Mouse (Mus musculus): ENCODE measurements around the gene Lhx4. TPM values are rescaled to one million over a fixed set of nuclear protein-coding genes. Genes with fewer than 3 reads are reported as not detected.

Lhx4 gene
- polyA plus RNA-seq, 1 experiment from 2014 or later, result not detected

- Histone ChIP-seq H3K27me3 (ENCODE audit: low read depth, poor library complexity, severe bottlenecking) (peaks cover 100% of the 10 kb centered on the region), H3K9me3 (replicated peaks) (no peaks in the 10 kb centered on the region), H3K4me1 (peaks cover 42% of the 10 kb centered on the region), H3K27ac (no peak overlapping the region), H3K36me3 (no peaks in the 10 kb centered on the region), H3K4me3 (peak overlapping the region; percentile 63)
- peak; percentile 77 for DNase-seq (ENCODE audit: low spot score)
- WGBS, result under 1% methylated on average over 44 of the region's 44 CpGs
These were observed 10.7 kb downstream of the Lhx4 start for GRCm38 (mm10) chr1:155740622-155741377.

- peaks cover 100% of the 10 kb centered on the region for H3K27me3 ChIP-seq (ENCODE audit: low read depth, poor library complexity, severe bottlenecking)
- no peaks in the 10 kb centered on the region for H3K36me3 ChIP-seq
- no peaks in the 10 kb centered on the region for H3K9me3 ChIP-seq (replicated peaks)
- H3K4me3 ChIP-seq, result no peak overlapping the region
- no peak for DNase-seq (ENCODE audit: low spot score)
- peaks cover 38% of the 10 kb centered on the region for H3K4me1 ChIP-seq
- WGBS, result under 1% methylated on average over 25 of the region's 25 CpGs
- H3K27ac ChIP-seq, result no peak overlapping the region
These were observed 13.6 kb downstream of the Lhx4 start for GRCm38 (mm10) chr1:155737809-155738383.

- Histone ChIP-seq H3K4me3 (no peak overlapping the region), H3K9me3 (replicated peaks) (no peaks in the 10 kb centered on the region), H3K4me1 (peaks cover 32% of the 10 kb centered on the region), H3K36me3 (no peaks in the 10 kb centered on the region), H3K27ac (no peak overlapping the region), H3K27me3 (ENCODE audit: low read depth, poor library complexity, severe bottlenecking) (peaks cover 100% of the 10 kb centered on the region)
- WGBS, result under 1% methylated on average over 58 of the region's 58 CpGs
- DNase-seq (ENCODE audit: low spot score), result peak; percentile 68
These were observed 14.3 kb downstream of the Lhx4 start for GRCm38 (mm10) chr1:155737017-155737808.

DNA sequence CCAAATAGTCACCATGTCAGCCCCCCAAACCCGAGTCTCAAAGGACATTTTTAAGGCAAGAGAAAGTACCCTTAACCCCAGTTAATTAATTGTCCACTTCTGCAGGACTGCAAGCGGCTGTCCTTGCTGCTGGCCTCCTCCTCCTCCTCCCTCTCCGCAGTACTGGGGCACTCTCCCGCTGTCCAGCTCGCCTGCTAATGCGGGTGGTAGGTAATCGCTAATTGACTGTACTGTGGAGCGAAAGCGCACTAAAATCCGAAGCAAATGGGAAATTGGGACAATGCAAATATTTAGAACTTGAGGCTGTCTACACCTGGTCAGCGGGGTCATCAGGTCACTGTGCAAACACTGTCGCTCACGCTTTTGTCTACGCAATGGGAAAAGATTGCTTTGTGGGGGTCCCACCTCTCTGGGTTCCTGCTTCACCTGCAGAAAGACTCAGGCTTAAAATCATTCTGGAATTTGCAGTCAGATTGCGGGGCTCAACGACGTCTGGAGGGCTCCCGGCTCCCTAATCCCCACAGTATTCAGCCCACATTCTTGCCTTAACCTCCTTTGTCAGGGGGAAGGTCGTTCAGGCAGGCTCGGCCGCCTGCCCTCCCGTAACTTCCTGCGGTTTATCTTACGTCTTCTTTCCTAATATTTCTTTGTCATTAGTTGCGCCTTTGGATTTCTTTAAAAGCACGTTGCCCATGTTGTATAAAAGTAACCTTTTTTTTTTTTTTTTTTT is 15.2 kb downstream of the Lhx4 start:
- no peaks in the 10 kb centered on the region for H3K9me3 ChIP-seq (replicated peaks)
- WGBS, result under 1% methylated on average over 26 of the region's 26 CpGs

DNA sequence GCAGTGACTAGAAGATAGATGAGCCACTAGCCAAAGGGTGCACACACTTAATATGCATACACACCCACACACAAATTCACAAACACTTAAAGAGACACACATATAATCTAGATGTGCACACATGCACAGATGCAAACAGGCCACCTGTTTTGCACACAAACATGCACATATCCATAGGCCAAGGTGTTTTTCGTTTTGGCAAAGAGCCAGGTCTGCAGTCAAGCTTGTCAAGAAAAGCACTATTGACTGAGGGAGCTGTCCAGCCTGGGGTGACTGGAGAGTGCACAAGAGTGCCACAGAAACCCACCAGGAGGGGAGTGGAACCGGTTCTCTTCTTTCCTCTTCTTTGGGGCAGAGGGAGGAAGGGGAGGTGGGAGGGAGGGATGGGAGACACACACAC is 20.3 kb downstream of the Lhx4 start:
- DNase-seq (ENCODE audit: low spot score), result no peak
- Histone ChIP-seq H3K4me3 (no peak overlapping the region), H3K36me3 (no peaks in the 10 kb centered on the region), H3K4me1 (no peaks in the 10 kb centered on the region), H3K27ac (no peak overlapping the region), H3K9me3 (replicated peaks) (no peaks in the 10 kb centered on the region), H3K27me3 (ENCODE audit: low read depth, poor library complexity, severe bottlenecking) (peaks cover 98% of the 10 kb centered on the region)
- 1% methylated on average over 2 of the region's 2 CpGs for WGBS

More for the DNA sequence above, 15.2 kb downstream of the Lhx4 start:
- Histone ChIP-seq H3K27ac (no peak overlapping the region), H3K4me1 (peaks cover 22% of the 10 kb centered on the region), H3K27me3 (ENCODE audit: low read depth, poor library complexity, severe bottlenecking) (peaks cover 100% of the 10 kb centered on the region), H3K4me3 (no peak overlapping the region), H3K36me3 (no peaks in the 10 kb centered on the region)
- no peak for DNase-seq (ENCODE audit: low spot score)

- WGBS, result 2% methylated on average over 23 of the region's 23 CpGs
- Histone ChIP-seq H3K27me3 (ENCODE audit: low read depth, poor library complexity, severe bottlenecking) (peaks cover 97% of the 10 kb centered on the region), H3K9me3 (replicated peaks) (no peaks in the 10 kb centered on the region), H3K4me1 (no peaks in the 10 kb centered on the region), H3K27ac (no peak overlapping the region), H3K4me3 (no peak overlapping the region), H3K36me3 (no peaks in the 10 kb centered on the region)
- DNase-seq (ENCODE audit: low spot score), result no peak
These were observed 22.2 kb downstream of the Lhx4 start for GRCm38 (mm10) chr1:155729113-155729795.

- Histone ChIP-seq H3K9me3 (replicated peaks) (no peaks in the 10 kb centered on the region), H3K27ac (no peak overlapping the region), H3K36me3 (no peaks in the 10 kb centered on the region), H3K4me3 (no peak overlapping the region), H3K27me3 (ENCODE audit: low read depth, poor library complexity, severe bottlenecking) (peaks cover 97% of the 10 kb centered on the region), H3K4me1 (peaks cover 2% of the 10 kb centered on the region)
- WGBS, result 23% methylated on average over 10 of the region's 10 CpGs
- DNase-seq (ENCODE audit: low spot score), result no peak
These were observed 23.7 kb downstream of the Lhx4 start for GRCm38 (mm10) chr1:155727830-155728229.

DNA sequence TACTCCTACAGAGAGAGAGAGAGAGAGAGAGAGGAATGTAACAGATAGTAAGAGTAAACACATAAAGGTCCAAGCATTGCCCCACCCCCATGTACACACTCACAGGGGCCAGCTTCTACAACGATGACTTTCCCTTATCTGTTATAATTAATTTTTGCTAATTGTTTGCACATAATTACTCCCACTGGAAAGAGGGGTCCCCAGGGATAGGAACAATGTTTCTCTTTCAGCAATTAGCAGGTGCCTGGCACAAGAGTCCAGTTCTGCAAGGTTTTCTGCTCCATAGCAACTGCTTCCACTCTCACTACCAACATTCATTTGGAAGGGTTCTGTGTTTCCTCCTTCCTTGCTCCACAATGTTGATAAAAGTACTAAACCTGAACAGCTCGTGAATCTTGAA is 25.6 kb downstream of the Lhx4 start:
- H3K4me1 ChIP-seq, result peaks cover 8% of the 10 kb centered on the region
- H3K27ac ChIP-seq, result no peak overlapping the region
- H3K36me3 ChIP-seq, result no peaks in the 10 kb centered on the region
- H3K9me3 ChIP-seq (replicated peaks), result no peaks in the 10 kb centered on the region
- H3K27me3 ChIP-seq (ENCODE audit: low read depth, poor library complexity, severe bottlenecking), result peaks cover 96% of the 10 kb centered on the region
- 80% methylated on average over 2 of the region's 2 CpGs for WGBS
- DNase-seq (ENCODE audit: low spot score), result no peak
- no peak overlapping the region for H3K4me3 ChIP-seq

DNA sequence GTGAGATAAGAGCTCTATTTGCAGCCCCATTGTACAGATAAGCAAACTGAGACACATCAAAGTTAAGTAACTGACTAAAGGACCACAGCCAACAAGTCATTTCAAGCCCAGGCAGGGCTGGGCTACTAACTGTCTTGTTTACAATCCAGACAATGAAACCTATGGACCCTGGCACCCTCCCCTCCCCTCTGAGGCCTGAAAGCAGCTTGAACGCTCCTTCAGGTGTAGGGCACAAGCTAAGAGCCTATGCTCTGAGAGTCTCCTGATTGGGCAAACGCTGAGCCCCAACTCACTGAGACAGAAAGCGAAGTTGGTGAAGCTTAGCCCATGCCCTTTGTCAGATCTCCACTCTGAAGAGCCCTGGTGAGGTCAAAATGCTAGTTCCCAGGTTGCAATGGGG is 27.2 kb downstream of the Lhx4 start:
- Histone ChIP-seq H3K9me3 (replicated peaks) (no peaks in the 10 kb centered on the region), H3K27ac (no peak overlapping the region), H3K27me3 (ENCODE audit: low read depth, poor library complexity, severe bottlenecking) (peaks cover 91% of the 10 kb centered on the region), H3K36me3 (no peaks in the 10 kb centered on the region), H3K4me3 (no peak overlapping the region), H3K4me1 (peaks cover 8% of the 10 kb centered on the region)
- no peak for DNase-seq (ENCODE audit: low spot score)
- 83% methylated on average over 3 of the region's 3 CpGs for WGBS

- Histone ChIP-seq H3K4me3 (peak overlapping the region; percentile 33), H3K9me3 (replicated peaks) (no peaks in the 10 kb centered on the region), H3K27ac (no peak overlapping the region), H3K27me3 (ENCODE audit: low read depth, poor library complexity, severe bottlenecking) (peaks cover 70% of the 10 kb centered on the region), H3K4me1 (peaks cover 8% of the 10 kb centered on the region), H3K36me3 (no peaks in the 10 kb centered on the region)
- peak; percentile 91 for DNase-seq (ENCODE audit: low spot score)
- under 1% methylated on average over 13 of the region's 13 CpGs for WGBS
These were observed 29.3 kb downstream of the Lhx4 start for GRCm38 (mm10) chr1:155722185-155722584.

- H3K27ac ChIP-seq, result no peak overlapping the region
- 42% methylated on average over 8 of the region's 8 CpGs for WGBS
- peak; percentile 66 for DNase-seq (ENCODE audit: low spot score)
- H3K36me3 ChIP-seq, result no peaks in the 10 kb centered on the region
- peaks cover 8% of the 10 kb centered on the region for H3K4me1 ChIP-seq
- H3K9me3 ChIP-seq (replicated peaks), result no peaks in the 10 kb centered on the region
- H3K27me3 ChIP-seq (ENCODE audit: low read depth, poor library complexity, severe bottlenecking), result peaks cover 65% of the 10 kb centered on the region
- no peak overlapping the region for H3K4me3 ChIP-seq
These were observed 30.0 kb downstream of the Lhx4 start for GRCm38 (mm10) chr1:155721443-155721842.

DNA sequence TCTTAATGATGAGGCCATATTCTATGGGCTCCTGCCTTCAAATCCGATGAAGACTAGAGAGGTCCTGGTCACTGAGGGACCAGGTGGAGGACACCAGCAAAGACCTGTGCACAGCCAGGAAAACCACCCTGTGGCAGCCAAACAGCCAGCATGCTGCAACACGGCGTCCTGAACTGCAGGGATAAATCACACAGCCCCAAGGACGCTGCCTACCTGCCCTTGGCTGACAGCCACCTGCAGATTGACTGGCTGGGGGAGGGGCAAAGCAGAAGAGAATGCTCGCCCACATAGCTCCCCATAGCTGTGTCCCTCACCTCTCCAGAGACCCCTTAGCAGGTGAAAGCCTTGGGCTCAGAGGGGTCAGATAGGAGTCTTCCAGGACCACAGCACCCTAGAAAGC is 31.5 kb downstream of the Lhx4 start:
- no peak for DNase-seq (ENCODE audit: low spot score)
- Histone ChIP-seq H3K27ac (no peak overlapping the region), H3K4me3 (no peak overlapping the region), H3K4me1 (peaks cover 8% of the 10 kb centered on the region), H3K36me3 (no peaks in the 10 kb centered on the region), H3K27me3 (ENCODE audit: low read depth, poor library complexity, severe bottlenecking) (peaks cover 51% of the 10 kb centered on the region), H3K9me3 (replicated peaks) (no peaks in the 10 kb centered on the region)
- WGBS, result 48% methylated on average over 5 of the region's 5 CpGs

Data from limb, embryonic 10.5 days (tissue).